In genomic region chr15:81917621-81918463, GRCm38 (mm10) we compare ENCODE assay signal across 8 mouse cellular contexts. TPM values are rescaled to one million over a fixed set of nuclear protein-coding genes. Genes with fewer than 3 reads are reported as not detected.
DNase-seq lines count a peak whose midpoint lies in the region; ATAC-seq lines count a peak whose summit lies in the region.

No protein-coding gene starts in this region.

- WGBS in heart, embryonic 12.5 days: 55% methylated on average over 6 of the region's 6 CpGs
- 62% methylated on average over 6 of the region's 6 CpGs for WGBS in heart, embryonic 11.5 days (ENCODE audit: insufficient replicate concordance)

- no peak overlapping the region for H3K9ac ChIP-seq in heart, embryonic 12.5 days
- no peak overlapping the region for H3K9ac ChIP-seq in heart, embryonic 11.5 days (ENCODE audit: low read depth, low read length)

- no peaks in the 10 kb centered on the region for H3K27me3 ChIP-seq in heart, embryonic 12.5 days (replicated peaks)
- no peaks in the 10 kb centered on the region for H3K27me3 ChIP-seq in heart, embryonic 11.5 days (ENCODE audit: control insufficient read depth, insufficient read depth, low read length)

- H3K4me1 ChIP-seq in heart, embryonic 12.5 days (replicated peaks): no peaks in the 10 kb centered on the region
- no peaks in the 10 kb centered on the region for H3K4me1 ChIP-seq in heart, embryonic 11.5 days (ENCODE audit: control insufficient read depth, insufficient read depth, low read length)

- no peak overlapping the region for H3K4me3 ChIP-seq in heart, embryonic 12.5 days
- no peak overlapping the region for H3K4me3 ChIP-seq in heart, embryonic 11.5 days (ENCODE audit: low read depth, low read length)

- no peak overlapping the region for H3K4me2 ChIP-seq in heart, embryonic 12.5 days
- H3K4me2 ChIP-seq in heart, embryonic 11.5 days: no peak overlapping the region

- peak; percentile 95 for DNase-seq in heart, adult 11 months
- peak; percentile 74 to 90 for DNase-seq in adrenal gland, adult (ENCODE audit: inconsistent age in 2 of 2, low spot score in 1 of 2)
- DNase-seq in embryo, embryonic 11 days: peak; percentile 76
- DNase-seq in layer of hippocampus, postnatal 10 days (ENCODE audit: low spot score in 2 of 2): peak; percentile 75 to 79
- peak; percentile 58 to 77 for DNase-seq in lung, postnatal 4 days
- peak; percentile 46 to 79 for DNase-seq in spleen, adult 18-20 months

- H3K9me3 ChIP-seq in heart, embryonic 12.5 days (replicated peaks): no peaks in the 10 kb centered on the region
- H3K9me3 ChIP-seq in heart, embryonic 11.5 days (replicated peaks; ENCODE audit: control insufficient read depth, low read length): no peaks in the 10 kb centered on the region

- ATAC-seq in heart, embryonic 12.5 days (ENCODE audit: insufficient number of reproducible peaks, low FRiP score): no peak
- ATAC-seq in heart, embryonic 11.5 days (replicated peaks; ENCODE audit: insufficient number of reproducible peaks, low FRiP score, low TSS enrichment): 0 out of 2 replicates have a peak, but pooled peaks have one; percentile 37

- H3K36me3 ChIP-seq in heart, embryonic 12.5 days: peaks cover 51% of the 10 kb centered on the region
- H3K36me3 ChIP-seq in heart, embryonic 11.5 days (ENCODE audit: control insufficient read depth, insufficient read depth, low read length): peaks cover 29% of the 10 kb centered on the region

- H3K27ac ChIP-seq in heart, embryonic 12.5 days (ENCODE audit: poor library complexity, severe bottlenecking): no peak overlapping the region
- no peak overlapping the region for H3K27ac ChIP-seq in heart, embryonic 11.5 days (ENCODE audit: low read depth, low read length)

RNA-seq across cellular contexts. Expression of gene Polr3h, which starts 8.2 kb away (rescaled TPM):
- 106 and 121 TPM in 2 replicates for polyA plus RNA-seq in heart, embryonic 12.5 days (2016; fragmentation: Nextera tagmentation; extraction: Ambion mirVana)
- 120 and 121 TPM in 2 replicates for polyA plus RNA-seq in heart, embryonic 11.5 days (2014; fragmentation: Nextera tagmentation; extraction: Ambion mirVana)
- 10 to 100 TPM; 50.9 to 52.8 TPM for total RNA-seq in layer of hippocampus, postnatal 10 days (2021)

RNA-seq across cellular contexts. Expression of gene Csdc2, which starts 18.7 kb away (rescaled TPM):
- polyA plus RNA-seq in heart, embryonic 12.5 days (2016; fragmentation: Nextera tagmentation; extraction: Ambion mirVana): 6.2 and 6.3 TPM in 2 replicates
- 6.7 and 6.8 TPM in 2 replicates for polyA plus RNA-seq in heart, embryonic 11.5 days (2014; fragmentation: Nextera tagmentation; extraction: Ambion mirVana)
- total RNA-seq in layer of hippocampus, postnatal 10 days (2021): 100 to 1,000 TPM; 170 to 185 TPM

RNA-seq across cellular contexts. Expression of gene Pmm1, which starts 42.9 kb away (rescaled TPM):
- 17.7 and 19.6 TPM in 2 replicates for polyA plus RNA-seq in heart, embryonic 12.5 days (2016; fragmentation: Nextera tagmentation; extraction: Ambion mirVana)
- 22.5 and 22.6 TPM in 2 replicates for polyA plus RNA-seq in heart, embryonic 11.5 days (2014; fragmentation: Nextera tagmentation; extraction: Ambion mirVana)
- total RNA-seq in layer of hippocampus, postnatal 10 days (2021): 100 to 1,000 TPM; 176 to 189 TPM

RNA-seq across cellular contexts. Expression of gene Aco2, which starts 45.7 kb away (rescaled TPM):
- polyA plus RNA-seq in heart, embryonic 12.5 days (2016; fragmentation: Nextera tagmentation; extraction: Ambion mirVana): 497 and 519 TPM in 2 replicates
- 398 and 483 TPM in 2 replicates for polyA plus RNA-seq in heart, embryonic 11.5 days (2014; fragmentation: Nextera tagmentation; extraction: Ambion mirVana)
- total RNA-seq in layer of hippocampus, postnatal 10 days (2021): 100 to 1,000 TPM; 396 to 417 TPM

RNA-seq across cellular contexts. Expression of gene Phf5a, which starts 46.1 kb away (rescaled TPM):
- polyA plus RNA-seq in heart, embryonic 12.5 days (2016; fragmentation: Nextera tagmentation; extraction: Ambion mirVana): 88.9 and 89.3 TPM in 2 replicates
- polyA plus RNA-seq in heart, embryonic 11.5 days (2014; fragmentation: Nextera tagmentation; extraction: Ambion mirVana): 119 and 131 TPM in 2 replicates
- 10 to 100 TPM; 44.9 to 49.2 TPM for total RNA-seq in layer of hippocampus, postnatal 10 days (2021)
